Mouse (Mus musculus) lung, postnatal 10 days (tissue): ENCODE measurements at regions not wholly inside any gene's neighbourhood (a gene's known extent, or its start where the extent isn't known, plus 50 kb on each side); places are given as distances from the start of the nearest gene placed in this dataset.
"Not testable (repeated sequence)": the region's sequence is repeated elsewhere in the genome, so short reads cannot be mapped to it uniquely, and the experiment has no call there.

ENCODE experiments used
- DNase-seq: peaks from one replicate; pipeline ENCODE4 v3.0.0; 2021

- DNase-seq, result no peak
Measured at GRCm38 (mm10) chr13:6837446-6837845, 188.9 kb upstream of the Pfkp start.

DNA sequence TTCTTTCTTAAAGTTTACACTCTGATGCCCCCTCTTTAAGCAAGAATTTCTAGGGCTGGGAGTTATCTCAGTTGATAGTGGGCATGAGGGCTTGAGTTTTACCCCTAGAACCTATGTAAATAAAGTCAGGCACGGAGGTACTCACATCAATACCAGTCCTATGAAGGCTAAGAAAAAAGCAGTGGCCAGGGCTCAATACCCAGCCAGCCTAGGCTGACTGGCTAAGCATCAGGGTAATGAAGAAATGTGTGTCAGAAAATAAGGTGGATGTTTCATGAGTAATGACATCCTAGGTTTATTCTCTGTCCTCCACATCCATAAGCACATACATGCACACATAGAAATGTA is 188.5 kb upstream of the Pfkp start:
- no peak for DNase-seq

DNA sequence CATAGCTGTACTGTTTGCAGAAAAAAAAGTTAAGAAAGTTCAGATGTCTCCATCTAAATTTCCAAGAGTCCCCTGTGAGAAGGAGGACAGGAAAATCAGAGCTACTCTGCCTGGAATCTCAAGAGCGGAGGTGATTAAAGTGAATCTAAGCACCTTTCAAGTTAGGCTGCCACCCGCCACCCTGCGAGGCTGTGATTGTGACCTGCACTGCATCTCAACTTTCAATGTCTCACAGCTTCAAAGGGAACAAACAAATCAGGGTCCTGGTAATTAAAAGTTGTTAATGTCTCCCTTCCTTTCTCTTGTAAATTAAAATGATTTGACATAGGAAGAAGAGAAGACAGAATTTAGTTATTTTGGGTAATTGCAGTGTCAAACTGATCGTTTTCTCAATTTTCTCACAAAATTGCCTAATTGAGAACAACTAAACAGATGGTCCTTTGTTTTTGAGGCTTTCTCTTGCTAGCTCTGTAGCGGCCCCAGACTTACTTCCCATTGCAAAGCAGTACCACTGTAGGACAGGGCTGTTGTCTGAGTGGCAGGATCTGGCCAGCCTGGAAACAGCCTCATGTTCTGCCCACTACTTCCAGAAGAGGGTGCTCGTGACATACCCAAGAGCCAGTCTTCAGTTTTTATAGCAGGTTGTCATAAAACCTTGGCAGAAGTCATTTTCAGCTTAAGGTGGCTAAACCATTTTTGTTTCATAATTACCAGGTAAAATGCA is 187.9 kb upstream of the Pfkp start:
- peak; percentile 40 for DNase-seq

GRCm38 (mm10) chr13:6829882-6830281 is 181.3 kb upstream of the Pfkp start:
- no peak for DNase-seq

- DNase-seq, result no peak
Measured at GRCm38 (mm10) chr13:6829346-6829745, 180.8 kb upstream of the Pfkp start.

GRCm38 (mm10) chr13:6828601-6829330 is 180.2 kb upstream of the Pfkp start:
- not testable (repeated sequence) for DNase-seq

DNA sequence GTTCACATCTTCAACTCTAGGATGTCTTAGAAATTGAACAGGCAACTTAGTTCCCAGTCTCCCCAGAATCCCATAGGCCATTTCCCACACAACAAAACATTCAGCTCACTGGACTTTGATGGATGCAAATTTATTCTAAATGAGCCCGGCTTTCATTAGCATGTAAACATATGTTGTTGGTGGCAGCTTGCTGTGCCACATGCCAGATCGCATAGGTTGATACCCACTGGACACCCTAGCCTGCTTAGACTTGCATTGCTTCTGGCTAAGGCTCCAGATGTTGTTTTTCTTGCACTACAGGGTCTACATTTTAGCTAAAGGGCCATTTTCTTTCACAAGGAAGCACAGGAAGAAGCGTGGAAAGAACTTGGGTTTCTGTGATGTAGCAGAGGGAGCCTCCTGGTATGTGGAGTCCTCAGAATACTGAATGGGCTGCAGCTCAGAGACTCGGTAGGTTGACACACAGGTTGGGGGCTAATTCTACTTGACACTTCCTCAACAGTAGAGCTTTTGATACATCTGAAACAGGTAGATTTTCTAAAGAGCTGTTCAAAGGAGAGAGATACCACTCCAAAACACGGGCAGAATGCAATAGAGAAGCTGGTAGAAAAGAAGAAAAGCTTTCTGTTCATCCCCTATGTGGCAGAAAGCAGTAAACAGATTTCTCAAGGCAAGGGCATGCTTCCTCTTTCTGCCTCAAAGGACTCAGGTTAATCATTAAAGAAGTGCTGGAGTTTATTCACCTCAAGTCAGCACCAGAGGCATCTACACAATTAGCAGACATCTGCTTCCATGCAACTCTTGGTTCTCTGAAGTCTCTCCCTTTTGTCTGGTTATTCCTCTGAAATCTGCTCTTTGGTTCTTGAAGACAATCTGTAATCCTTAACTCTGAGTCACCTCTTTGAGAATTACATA is 153.9 kb upstream of the Pfkp start:
- no peak for DNase-seq

DNA sequence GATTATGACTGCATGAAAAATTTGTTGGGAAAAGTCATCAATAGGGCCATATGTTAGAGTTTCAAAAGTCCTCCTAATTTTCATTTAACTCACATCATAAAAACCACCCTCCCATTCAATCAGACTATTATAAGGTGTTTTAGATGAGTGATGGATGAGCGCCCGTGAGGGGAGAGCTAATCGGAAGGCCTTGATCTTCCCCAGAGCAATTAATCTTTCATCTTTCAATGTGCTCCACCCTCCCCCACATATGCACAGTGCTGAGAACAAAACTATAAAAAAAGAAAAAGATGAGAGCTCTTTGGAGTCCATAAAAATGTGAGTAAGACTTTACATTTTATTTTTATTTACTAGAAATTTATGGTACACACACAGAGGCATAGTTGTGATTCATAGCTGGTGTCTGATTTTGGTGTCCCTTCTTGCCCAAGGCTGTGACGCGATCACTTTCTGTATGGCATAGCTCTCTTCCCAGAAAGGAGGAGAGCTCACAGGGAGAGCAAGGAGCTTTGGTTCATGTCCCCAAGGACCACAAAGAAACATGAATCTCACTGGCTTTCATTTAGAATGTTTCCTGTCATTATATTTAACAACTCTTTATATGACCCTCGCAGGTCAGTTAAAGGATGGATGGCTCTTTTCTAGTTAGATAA is 119.5 kb upstream of the Pfkp start:
- DNase-seq, result no peak

DNA sequence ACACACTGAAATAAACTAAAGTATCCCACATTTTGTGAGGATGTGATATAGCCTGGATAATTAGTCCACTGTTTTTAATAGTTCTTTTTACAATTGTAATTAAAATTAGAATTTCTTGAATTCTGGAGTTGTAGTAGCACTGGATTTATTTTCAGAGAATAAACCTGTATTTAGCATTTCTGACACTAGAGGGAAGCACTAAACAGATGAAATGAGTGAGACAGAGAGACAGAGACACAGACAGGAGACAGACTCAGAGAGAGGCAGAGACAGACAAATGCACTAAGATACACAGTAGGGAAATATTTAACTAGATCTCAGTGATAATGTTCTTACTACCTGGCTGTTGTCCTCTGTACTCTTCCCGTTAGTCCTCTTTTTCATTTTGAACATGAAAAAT is 108.6 kb upstream of the Pfkp start:
- no peak for DNase-seq

- no peak for DNase-seq
Measured at GRCm38 (mm10) chr13:6751599-6751998, 103.0 kb upstream of the Pfkp start.

DNA sequence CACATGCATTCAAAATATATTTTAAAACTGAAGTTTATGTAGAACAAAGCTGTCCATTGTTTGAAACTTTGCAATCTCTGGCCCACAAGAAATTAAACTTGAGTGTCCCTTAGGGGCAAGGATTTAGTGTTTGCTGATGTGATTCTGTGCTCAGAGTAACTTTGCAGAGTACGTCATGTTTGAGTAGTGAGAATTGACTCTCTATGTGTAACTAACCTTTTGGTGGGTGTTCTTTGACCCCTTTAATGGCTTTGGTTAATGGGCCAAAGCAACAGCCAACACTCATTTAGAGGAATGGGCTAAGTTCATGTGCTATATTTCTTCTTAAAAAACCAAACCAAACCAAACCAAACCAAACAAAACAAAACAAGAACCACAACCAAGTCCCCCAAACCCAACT is 102.6 kb upstream of the Pfkp start:
- no peak for DNase-seq

DNA sequence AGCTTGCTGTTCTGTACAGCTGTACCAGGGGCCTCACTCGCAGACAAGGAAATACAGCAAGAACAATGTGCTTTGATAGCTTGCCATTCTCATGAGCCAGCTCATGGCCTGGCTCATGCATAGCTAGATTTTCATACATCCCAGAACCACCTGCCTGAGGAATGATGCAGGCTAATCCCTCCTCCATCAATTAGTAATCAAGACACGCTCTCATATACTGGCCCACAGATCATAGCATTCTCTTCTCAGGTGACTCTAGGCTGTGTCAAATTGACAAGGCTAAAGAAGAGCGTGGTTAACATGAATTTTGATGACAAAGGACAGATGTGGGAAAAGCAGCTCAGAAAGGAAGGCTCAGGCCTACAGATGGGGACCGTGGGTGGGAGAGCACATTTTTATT is 93.3 kb upstream of the Pfkp start:
- DNase-seq, result no peak

GRCm38 (mm10) chr13:6736984-6737566 is 88.5 kb upstream of the Pfkp start:
- no peak for DNase-seq
